Mouse (Mus musculus) E14TG2a.4 (cell line): ENCODE results near the gene Vangl1.

Source experiments
- CTCF ChIP-seq: conservative IDR thresholded peaks from 2 replicates; pipeline ENCODE4 v1.5.1; 2014; ENCODE audit warnings: low read length
- NANOG ChIP-seq: IDR thresholded peaks from 2 replicates; pipeline ENCODE4 v1.6.1; 2014; ENCODE audit warnings: borderline replicate concordance, low read length, mixed read lengths

GRCm38 (mm10) chr3:102196166-102196565 lies 8.3 kb downstream of the Vangl1 start:
- TF ChIP-seq CTCF (no peak), NANOG (no peak)
